Mouse (Mus musculus): ENCODE measurements around the gene Aldh4a1. TPM values are rescaled to one million over a fixed set of nuclear protein-coding genes. Genes with fewer than 3 reads are reported as not detected.

Aldh4a1 gene
- polyA plus RNA-seq, 1 experiment from 2014 or later = 14.5 TPM

- H3K27me3 ChIP-seq (ENCODE audit: control insufficient read depth, insufficient read depth, low read length) = no peaks in the 10 kb centered on the region
- H3K9ac ChIP-seq (ENCODE audit: low read length) = peak overlapping the region; percentile 16; the same call in 1 of the 2 replicates
- no peak overlapping the region for H3K4me3 ChIP-seq (ENCODE audit: low read depth, low read length)
- no peaks in the 10 kb centered on the region for H3K9me3 ChIP-seq (ENCODE audit: control insufficient read depth, low read length)
- 39% methylated on average over 9 of the region's 9 CpGs for WGBS
- no peak overlapping the region for H3K4me2 ChIP-seq (ENCODE audit: low read depth, low read length, severe bottlenecking)
- no peaks in the 10 kb centered on the region for H3K36me3 ChIP-seq (ENCODE audit: control insufficient read depth, insufficient read depth, low read length)
- ATAC-seq (replicated peaks; ENCODE audit: low FRiP score) (no peak), DNase-seq (ENCODE audit: low spot score) (no peak)
- peaks cover 27% of the 10 kb centered on the region for H3K4me1 ChIP-seq (replicated peaks; ENCODE audit: control insufficient read depth, insufficient read depth, low read length)
- no peak overlapping the region for H3K27ac ChIP-seq (ENCODE audit: low read depth, low read length)
Measured at GRCm38 (mm10) chr4:139596715-139597114, 26.0 kb upstream of the Aldh4a1 start.

GRCm38 (mm10) chr4:139597286-139598284 is 25.1 kb upstream of the Aldh4a1 start:
- no peak overlapping the region for H3K4me2 ChIP-seq (ENCODE audit: low read depth, low read length, severe bottlenecking)
- H3K4me3 ChIP-seq (ENCODE audit: low read depth, low read length) = no peak overlapping the region
- no peak overlapping the region for H3K27ac ChIP-seq (ENCODE audit: low read depth, low read length)
- H3K9ac ChIP-seq (ENCODE audit: low read length) = no peak overlapping the region
- DNase-seq (ENCODE audit: low spot score) (no peak), ATAC-seq (replicated peaks; ENCODE audit: low FRiP score) (no peak)
- H3K4me1 ChIP-seq (replicated peaks; ENCODE audit: control insufficient read depth, insufficient read depth, low read length) = peaks cover 27% of the 10 kb centered on the region
- WGBS = 65% methylated on average over 20 of the region's 20 CpGs
- H3K9me3 ChIP-seq (ENCODE audit: control insufficient read depth, low read length) = no peaks in the 10 kb centered on the region
- no peaks in the 10 kb centered on the region for H3K27me3 ChIP-seq (ENCODE audit: control insufficient read depth, insufficient read depth, low read length)
- no peaks in the 10 kb centered on the region for H3K36me3 ChIP-seq (ENCODE audit: control insufficient read depth, insufficient read depth, low read length)

- peaks cover 27% of the 10 kb centered on the region for H3K4me1 ChIP-seq (replicated peaks; ENCODE audit: control insufficient read depth, insufficient read depth, low read length)
- H3K4me3 ChIP-seq (ENCODE audit: low read depth, low read length) = no peak overlapping the region
- no peak overlapping the region for H3K9ac ChIP-seq (ENCODE audit: low read length)
- H3K9me3 ChIP-seq (ENCODE audit: control insufficient read depth, low read length) = no peaks in the 10 kb centered on the region
- no peak for DNase-seq (ENCODE audit: low spot score)
- peak overlapping the region; percentile 57; the same call in 1 of the 2 replicates for H3K27ac ChIP-seq (ENCODE audit: low read depth, low read length)
- no peak for ATAC-seq (replicated peaks; ENCODE audit: low FRiP score)
- H3K27me3 ChIP-seq (ENCODE audit: control insufficient read depth, insufficient read depth, low read length) = no peaks in the 10 kb centered on the region
- peak overlapping the region; percentile 22; the same call in 1 of the 2 replicates for H3K4me2 ChIP-seq (ENCODE audit: low read depth, low read length, severe bottlenecking)
- WGBS = 27% methylated on average over 13 of the region's 13 CpGs
- no peaks in the 10 kb centered on the region for H3K36me3 ChIP-seq (ENCODE audit: control insufficient read depth, insufficient read depth, low read length)
Measured at GRCm38 (mm10) chr4:139598356-139598755, 24.3 kb upstream of the Aldh4a1 start.

- no peaks in the 10 kb centered on the region for H3K36me3 ChIP-seq (ENCODE audit: control insufficient read depth, insufficient read depth, low read length)
- H3K9me3 ChIP-seq (ENCODE audit: control insufficient read depth, low read length) = no peaks in the 10 kb centered on the region
- H3K4me3 ChIP-seq (ENCODE audit: low read depth, low read length) = no peak overlapping the region
- ATAC-seq (replicated peaks; ENCODE audit: low FRiP score) (no peak), DNase-seq (ENCODE audit: low spot score) (peak; percentile 88)
- H3K9ac ChIP-seq (ENCODE audit: low read length) = peak overlapping the region; percentile 1; the same call in 1 of the 2 replicates
- peak overlapping the region; percentile 57; the same call in 1 of the 2 replicates for H3K27ac ChIP-seq (ENCODE audit: low read depth, low read length)
- WGBS = 3% methylated on average over 12 of the region's 12 CpGs
- peaks cover 27% of the 10 kb centered on the region for H3K4me1 ChIP-seq (replicated peaks; ENCODE audit: control insufficient read depth, insufficient read depth, low read length)
- peak overlapping the region; percentile 22; the same call in 1 of the 2 replicates for H3K4me2 ChIP-seq (ENCODE audit: low read depth, low read length, severe bottlenecking)
- no peaks in the 10 kb centered on the region for H3K27me3 ChIP-seq (ENCODE audit: control insufficient read depth, insufficient read depth, low read length)
Measured at GRCm38 (mm10) chr4:139598950-139599518, 23.6 kb upstream of the Aldh4a1 start.

- H3K4me1 ChIP-seq (replicated peaks; ENCODE audit: control insufficient read depth, insufficient read depth, low read length) = peaks cover 22% of the 10 kb centered on the region
- no peaks in the 10 kb centered on the region for H3K36me3 ChIP-seq (ENCODE audit: control insufficient read depth, insufficient read depth, low read length)
- 67% methylated on average over 7 of the region's 7 CpGs for WGBS
- no peak overlapping the region for H3K27ac ChIP-seq (ENCODE audit: low read depth, low read length)
- ATAC-seq (replicated peaks; ENCODE audit: low FRiP score) (no peak), DNase-seq (ENCODE audit: low spot score) (no peak)
- H3K9me3 ChIP-seq (ENCODE audit: control insufficient read depth, low read length) = no peaks in the 10 kb centered on the region
- H3K9ac ChIP-seq (ENCODE audit: low read length) = no peak overlapping the region
- H3K27me3 ChIP-seq (ENCODE audit: control insufficient read depth, insufficient read depth, low read length) = no peaks in the 10 kb centered on the region
- no peak overlapping the region for H3K4me3 ChIP-seq (ENCODE audit: low read depth, low read length)
- H3K4me2 ChIP-seq (ENCODE audit: low read depth, low read length, severe bottlenecking) = no peak overlapping the region
Measured at GRCm38 (mm10) chr4:139601519-139602356, 20.9 kb upstream of the Aldh4a1 start.

- no peaks in the 10 kb centered on the region for H3K36me3 ChIP-seq (ENCODE audit: control insufficient read depth, insufficient read depth, low read length)
- no peak within 1 kb of the TSS for H3K9ac ChIP-seq (ENCODE audit: low read length)
- no peak within 1 kb of the TSS for H3K4me3 ChIP-seq (ENCODE audit: low read depth, low read length)
- H3K9me3 ChIP-seq (ENCODE audit: control insufficient read depth, low read length) = no peaks in the 10 kb centered on the region
- WGBS = 51% methylated on average over 14 of the region's 14 CpGs
- H3K4me1 ChIP-seq (replicated peaks; ENCODE audit: control insufficient read depth, insufficient read depth, low read length) = peaks cover 13% of the 10 kb centered on the region
- H3K27ac ChIP-seq (ENCODE audit: low read depth, low read length) = no peak within 1 kb of the TSS
- peak; percentile 77 for DNase-seq (ENCODE audit: low spot score)
- no peaks in the 10 kb centered on the region for H3K27me3 ChIP-seq (ENCODE audit: control insufficient read depth, insufficient read depth, low read length)
- no peak within 1 kb of the TSS for H3K4me2 ChIP-seq (ENCODE audit: low read depth, low read length, severe bottlenecking)
- ATAC-seq (replicated peaks; ENCODE audit: low FRiP score) = no peak
Measured at GRCm38 (mm10) chr4:139602357-139603244, 20.1 kb upstream of the Aldh4a1 start, which contains the start of gene Gm21969. TSS of gene Gm21969 (plus strand) at chr4:139603186.

- H3K4me2 ChIP-seq (ENCODE audit: low read depth, low read length, severe bottlenecking) = no peak overlapping the region
- WGBS = 90% methylated on average over 11 of the region's 11 CpGs
- H3K27ac ChIP-seq (ENCODE audit: low read depth, low read length) = no peak overlapping the region
- H3K9ac ChIP-seq (ENCODE audit: low read length) = no peak overlapping the region
- no peaks in the 10 kb centered on the region for H3K36me3 ChIP-seq (ENCODE audit: control insufficient read depth, insufficient read depth, low read length)
- no peaks in the 10 kb centered on the region for H3K4me1 ChIP-seq (replicated peaks; ENCODE audit: control insufficient read depth, insufficient read depth, low read length)
- H3K9me3 ChIP-seq (ENCODE audit: control insufficient read depth, low read length) = no peaks in the 10 kb centered on the region
- no peaks in the 10 kb centered on the region for H3K27me3 ChIP-seq (ENCODE audit: control insufficient read depth, insufficient read depth, low read length)
- no peak for DNase-seq (ENCODE audit: low spot score)
- ATAC-seq (replicated peaks; ENCODE audit: low FRiP score) = no peak
- no peak overlapping the region for H3K4me3 ChIP-seq (ENCODE audit: low read depth, low read length)
Measured at GRCm38 (mm10) chr4:139605216-139605615, 17.4 kb upstream of the Aldh4a1 start.
